Mouse (Mus musculus): ENCODE data around the gene D17Wsu92e. TPM values are rescaled to one million over a fixed set of nuclear protein-coding genes. Genes with fewer than 3 reads are reported as not detected.
"Not testable (repeated sequence)": the region's sequence is repeated elsewhere in the genome, so short reads cannot be mapped to it uniquely, and the experiment has no call there.

The D17Wsu92e gene
- polyA plus RNA-seq, 1 experiment from 2014 or later = 23.8 TPM

- peaks cover 24% of the 10 kb centered on the region for H3K4me1 ChIP-seq (ENCODE audit: insufficient read depth)
- TF ChIP-seq CTCF (IDR thresholded peaks at IDR 0.05; ENCODE audit: low read depth) (no peak), EP300 (IDR thresholded peaks at IDR 0.05; ENCODE audit: low read depth) (no peak)
- no peaks in the 10 kb centered on the region for H3K9me3 ChIP-seq (ENCODE audit: low read length)
- H3K27me3 ChIP-seq (ENCODE audit: insufficient read depth, low read length) = no peaks in the 10 kb centered on the region
- H3K27ac ChIP-seq (ENCODE audit: low read depth) = peak overlapping the region; percentile 90
- ATAC-seq = peak; percentile 66
- peak overlapping the region; percentile 98 for H3K4me3 ChIP-seq (ENCODE audit: low read depth, low read length)
- DNase-seq = peak; percentile 74
- H3K4me2 ChIP-seq (ENCODE audit: low read depth, low read length) = peak overlapping the region; percentile 97
- H3K36me3 ChIP-seq (replicated peaks; ENCODE audit: insufficient read depth, low read length) = peaks cover 11% of the 10 kb centered on the region
- peak overlapping the region; percentile 92 for H3K9ac ChIP-seq (replicated peaks)
- WGBS (ENCODE audit: insufficient replicate concordance) = 1% methylated on average over 46 of the region's 52 CpGs
Observed at GRCm38 (mm10) chr17:27856798-27857648, 36.6 kb upstream of the D17Wsu92e start.

DNA sequence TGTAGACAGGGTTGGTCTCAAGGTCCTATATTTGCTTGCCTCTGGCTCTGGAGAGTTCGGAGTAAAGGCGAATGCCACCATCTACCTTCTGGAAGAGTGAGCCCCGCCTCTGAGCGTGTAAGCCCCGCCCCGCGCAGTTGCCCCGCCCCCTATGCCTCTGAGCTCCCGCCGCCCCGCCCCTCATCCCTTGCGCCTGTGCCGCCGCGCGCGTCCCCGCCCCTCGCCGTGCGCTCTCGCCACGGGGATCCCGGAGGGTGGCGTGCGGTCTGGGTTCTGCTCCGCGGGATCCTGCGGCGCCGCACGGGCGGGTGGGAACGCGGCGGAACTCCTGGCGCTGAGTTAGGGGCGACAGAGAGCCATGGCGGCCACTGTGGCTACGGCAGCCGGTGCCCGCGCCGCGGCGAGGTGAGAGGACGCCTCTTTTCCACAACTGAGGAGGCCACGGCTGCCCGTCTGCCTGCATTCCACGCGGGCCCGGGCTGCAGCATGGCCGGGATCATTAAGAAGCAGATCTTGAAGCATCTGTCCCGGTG lies 35.9 kb upstream of the D17Wsu92e start, which contains the start of gene Uhrf1bp1:
Gene Uhrf1bp1 (plus strand): TSS at position 177 of the 533 bp plus-strand sequence.
- H3K4me3 ChIP-seq (ENCODE audit: low read depth, low read length) = peak within 1 kb of the TSS; percentile 98
- peak within 1 kb of the TSS; percentile 90 for H3K27ac ChIP-seq (ENCODE audit: low read depth)
- peak; percentile 83 for ATAC-seq

DNA sequence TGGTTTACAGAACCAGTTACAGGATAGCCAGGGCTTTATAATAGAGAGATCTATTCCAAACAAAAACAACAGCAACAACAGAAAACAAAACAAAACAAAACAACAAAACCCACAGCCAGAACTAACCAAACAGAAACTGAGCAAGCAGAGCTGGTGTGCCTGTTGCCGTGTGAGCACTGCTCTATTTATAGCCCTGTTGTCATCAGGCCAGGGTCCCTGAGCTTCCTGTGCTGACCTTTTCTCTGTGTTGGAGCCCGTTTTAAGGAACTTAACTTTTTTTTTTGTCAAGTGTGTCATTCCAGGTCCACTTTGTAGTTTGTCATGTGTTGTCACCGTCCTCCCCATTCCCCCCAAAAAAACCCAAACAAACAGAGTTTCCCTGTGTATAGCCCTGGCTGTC lies 30.6 kb upstream of the D17Wsu92e start:
- DNase-seq (no peak), ATAC-seq (peak; percentile 82)
- 27% methylated on average over 3 of the region's 3 CpGs for WGBS (ENCODE audit: insufficient replicate concordance)
- peaks cover 34% of the 10 kb centered on the region for H3K36me3 ChIP-seq (replicated peaks; ENCODE audit: insufficient read depth, low read length)
- no peak overlapping the region for H3K9ac ChIP-seq (replicated peaks)
- peak overlapping the region; percentile 75 for H3K27ac ChIP-seq (ENCODE audit: low read depth)
- no peak overlapping the region for H3K4me3 ChIP-seq (ENCODE audit: low read depth, low read length)
- no peaks in the 10 kb centered on the region for H3K27me3 ChIP-seq (ENCODE audit: insufficient read depth, low read length)
- no peak for TF ChIP-seq CTCF (IDR thresholded peaks at IDR 0.05; ENCODE audit: low read depth)
- no peak for TF ChIP-seq EP300 (IDR thresholded peaks at IDR 0.05; ENCODE audit: low read depth)
- H3K9me3 ChIP-seq (ENCODE audit: low read length) = no peaks in the 10 kb centered on the region
- H3K4me1 ChIP-seq (ENCODE audit: insufficient read depth) = no peaks in the 10 kb centered on the region
- H3K4me2 ChIP-seq (ENCODE audit: low read depth, low read length) = peak overlapping the region; percentile 47; the same call in 1 of the 2 replicates

More for the DNA sequence above, 35.9 kb upstream of the D17Wsu92e start, which contains the start of gene Uhrf1bp1:
- TF ChIP-seq CTCF (IDR thresholded peaks at IDR 0.05; ENCODE audit: low read depth) (no peak), EP300 (IDR thresholded peaks at IDR 0.05; ENCODE audit: low read depth) (no peak)
- H3K9me3 ChIP-seq (ENCODE audit: low read length) = no peaks in the 10 kb centered on the region
- H3K4me1 ChIP-seq (ENCODE audit: insufficient read depth) = peaks cover 24% of the 10 kb centered on the region
- H3K9ac ChIP-seq (replicated peaks) = peak within 1 kb of the TSS; percentile 92
- WGBS (ENCODE audit: insufficient replicate concordance) = 1% methylated on average over 41 of the region's 54 CpGs
- peaks cover 11% of the 10 kb centered on the region for H3K36me3 ChIP-seq (replicated peaks; ENCODE audit: insufficient read depth, low read length)
- DNase-seq = peak; percentile 96
- H3K4me2 ChIP-seq (ENCODE audit: low read depth, low read length) = peak within 1 kb of the TSS; percentile 97
- no peaks in the 10 kb centered on the region for H3K27me3 ChIP-seq (ENCODE audit: insufficient read depth, low read length)

DNA sequence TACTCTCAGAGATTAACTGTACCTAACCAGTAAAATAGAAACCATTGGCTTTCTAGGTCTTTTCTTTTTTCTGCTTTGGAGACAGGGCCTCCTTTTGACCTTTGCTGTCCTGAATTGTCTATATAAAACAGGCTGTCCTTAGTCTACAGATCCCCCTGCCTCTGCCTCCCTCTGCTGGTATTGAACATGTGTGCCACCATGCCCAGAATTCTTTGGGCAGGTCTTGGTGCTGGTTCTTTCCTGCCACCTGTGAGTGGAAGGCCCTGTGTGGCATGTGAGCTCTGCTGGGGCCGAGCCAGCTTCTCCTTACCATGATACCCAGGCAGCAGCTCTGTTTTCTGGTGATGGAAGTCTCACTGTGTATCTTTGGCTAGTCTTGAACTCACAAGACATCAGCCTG lies 27.9 kb upstream of the D17Wsu92e start:
- peaks cover 51% of the 10 kb centered on the region for H3K36me3 ChIP-seq (replicated peaks; ENCODE audit: insufficient read depth, low read length)
- no peaks in the 10 kb centered on the region for H3K9me3 ChIP-seq (ENCODE audit: low read length)
- no peak for ATAC-seq

DNA sequence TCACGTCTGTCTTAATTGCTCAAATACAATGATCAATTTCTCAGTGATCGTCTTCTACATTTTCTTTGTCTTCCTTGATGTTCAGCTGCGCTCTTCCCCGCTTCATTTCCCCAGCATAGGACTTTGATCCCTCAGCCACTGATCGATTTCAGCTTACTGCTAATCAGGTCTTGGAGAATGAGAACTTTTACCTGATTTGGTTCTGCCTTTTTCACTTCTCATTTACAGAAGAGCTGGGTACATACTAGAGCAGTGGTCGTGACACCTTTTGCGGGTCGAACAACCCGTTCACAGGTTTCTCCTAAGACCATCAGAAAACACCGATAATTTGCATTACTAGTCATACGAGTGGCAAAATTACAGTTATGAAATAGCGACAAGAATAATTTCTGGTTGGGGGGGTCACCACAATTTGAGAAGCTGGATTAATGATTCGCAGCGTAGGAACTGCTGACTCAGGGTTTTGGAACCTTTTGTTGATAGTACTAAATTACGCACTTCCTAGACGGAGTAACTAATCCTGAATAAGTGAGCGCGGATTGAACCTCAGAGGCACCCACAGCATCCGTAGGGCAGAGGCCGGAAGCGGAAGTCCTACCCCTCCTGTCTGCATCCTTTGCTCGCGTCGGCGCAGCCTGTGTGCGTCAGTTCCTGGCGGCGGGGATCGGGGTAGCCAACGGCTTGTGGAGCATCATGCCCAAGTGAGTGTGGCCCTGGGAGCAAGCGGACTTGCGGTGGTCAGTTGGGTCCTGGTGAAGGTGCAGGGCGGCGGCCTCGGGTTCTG lies 19.2 kb upstream of the D17Wsu92e start:
- Histone ChIP-seq H3K9me3 (ENCODE audit: low read length) (no peaks in the 10 kb centered on the region), H3K27ac (ENCODE audit: low read depth) (peak overlapping the region; percentile 84), H3K4me2 (ENCODE audit: low read depth, low read length) (peak overlapping the region; percentile 78), H3K9ac (replicated peaks) (peak overlapping the region; percentile 79), H3K36me3 (replicated peaks; ENCODE audit: insufficient read depth, low read length) (peaks cover 10% of the 10 kb centered on the region), H3K4me3 (ENCODE audit: low read depth, low read length) (peak overlapping the region; percentile 81), H3K27me3 (ENCODE audit: insufficient read depth, low read length) (no peaks in the 10 kb centered on the region), H3K4me1 (ENCODE audit: insufficient read depth) (peaks cover 16% of the 10 kb centered on the region; the same call in 1 of the 2 replicates)
- peak; percentile 99 for ATAC-seq
- TF ChIP-seq CTCF (IDR thresholded peaks at IDR 0.05; ENCODE audit: low read depth) (no peak), EP300 (IDR thresholded peaks at IDR 0.05; ENCODE audit: low read depth) (peak; percentile 84)
- DNase-seq = peak; percentile 95
- WGBS (ENCODE audit: insufficient replicate concordance) = 1% methylated on average over 35 of the region's 35 CpGs

More for the DNA sequence above, 27.9 kb upstream of the D17Wsu92e start:
- DNase-seq = no peak
- WGBS (ENCODE audit: insufficient replicate concordance) = 78% methylated on average over 1 of the region's 1 CpGs
- no peak overlapping the region for H3K4me3 ChIP-seq (ENCODE audit: low read depth, low read length)
- H3K27ac ChIP-seq (ENCODE audit: low read depth) = no peak overlapping the region
- no peaks in the 10 kb centered on the region for H3K4me1 ChIP-seq (ENCODE audit: insufficient read depth)
- no peaks in the 10 kb centered on the region for H3K27me3 ChIP-seq (ENCODE audit: insufficient read depth, low read length)
- no peak overlapping the region for H3K4me2 ChIP-seq (ENCODE audit: low read depth, low read length)
- H3K9ac ChIP-seq (replicated peaks) = no peak overlapping the region
- TF ChIP-seq CTCF (IDR thresholded peaks at IDR 0.05; ENCODE audit: low read depth) = peak; percentile 33
- TF ChIP-seq EP300 (IDR thresholded peaks at IDR 0.05; ENCODE audit: low read depth) = no peak

DNA sequence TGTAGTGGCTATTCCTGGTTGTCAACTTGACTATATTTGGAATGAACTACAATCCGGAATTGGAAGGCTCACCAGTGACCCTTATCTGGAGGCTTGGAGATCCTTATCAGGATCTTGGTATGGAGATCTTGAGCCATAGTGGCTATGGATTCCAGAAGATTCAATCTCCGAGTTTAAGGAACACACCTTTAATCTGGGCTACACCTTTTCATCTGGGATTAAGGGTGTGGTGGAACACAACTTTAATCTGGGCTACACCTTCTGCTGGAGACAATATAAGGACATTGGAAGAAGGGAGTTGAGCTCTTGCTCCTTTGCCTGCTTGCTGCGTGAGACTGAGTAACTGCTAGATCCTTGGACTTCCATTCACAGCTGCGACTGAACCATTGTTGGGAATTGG lies 17.4 kb upstream of the D17Wsu92e start, which contains the start of gene Snrpc:
Gene Snrpc (plus strand): TSS at position 301 of the 400 bp plus-strand sequence.
- not testable (repeated sequence) for H3K9me3 ChIP-seq (ENCODE audit: low read length); H3K9ac ChIP-seq (replicated peaks)

More for the DNA sequence above, 17.4 kb upstream of the D17Wsu92e start, which contains the start of gene Snrpc:
- peak within 1 kb of the TSS; percentile 84 for H3K27ac ChIP-seq (ENCODE audit: low read depth)
- H3K4me2 ChIP-seq (ENCODE audit: low read depth, low read length) = peak within 1 kb of the TSS; percentile 78; the same call in 1 of the 2 replicates
- H3K4me3 ChIP-seq (ENCODE audit: low read depth, low read length); H3K27me3 ChIP-seq (ENCODE audit: insufficient read depth, low read length); ATAC-seq; H3K36me3 ChIP-seq (replicated peaks; ENCODE audit: insufficient read depth, low read length); DNase-seq: not testable (repeated sequence)
- H3K4me1 ChIP-seq (ENCODE audit: insufficient read depth) = peaks cover 16% of the 10 kb centered on the region; the same call in 1 of the 2 replicates
- 73% methylated on average over 3 of the region's 4 CpGs for WGBS (ENCODE audit: insufficient replicate concordance)
